Mouse (Mus musculus) megakaryocyte, embryonic 14.5 days (primary cell): Measurements from ENCODE around the gene Hspg2.

Experiments
- FLI1 ChIP-seq: IDR thresholded peaks from 2 replicates; pipeline ENCODE4 v1.6.1; 2012; ENCODE audit warnings: low read length, inconsistent platforms, mixed read lengths
- GATA1 ChIP-seq: IDR thresholded peaks from 3 replicates; pipeline ENCODE4 v1.6.1; 2012; ENCODE audit warnings: mixed read lengths, low read length, inconsistent platforms, borderline replicate concordance

- TF ChIP-seq GATA1, result no peak
- no peak for TF ChIP-seq FLI1
Measured at GRCm38 (mm10) chr4:137458310-137458709, 10.3 kb upstream of the Hspg2 start.
